Mouse (Mus musculus) embryonic fibroblast, embryonic 13.5 days (primary cell): ENCODE measurements at regions not wholly inside any gene's neighbourhood (a gene's known extent, or its start where the extent isn't known, plus 50 kb on each side); places are given as distances from the start of the nearest gene placed in this dataset.

Experiments
- H3K27ac ChIP-seq: 2 replicates; pipeline ENCODE4 v1.5.1; 2012; ENCODE audit warnings: low read length, control low read depth, inconsistent platforms; ENCODE audit not compliant: insufficient read depth
- H3K4me1 ChIP-seq: 2 replicates; pipeline ENCODE4 v1.6.1; 2011; ENCODE audit warnings: low read length; ENCODE audit not compliant: control insufficient read depth, insufficient read depth
- H3K4me3 ChIP-seq: 2 replicates; pipeline ENCODE4 v1.5.1; 2011; ENCODE audit warnings: mild to moderate bottlenecking, control low read depth, low read length; ENCODE audit not compliant: insufficient read depth
- CTCF ChIP-seq: IDR thresholded peaks from 2 replicates; pipeline ENCODE4 v1.5.1; 2011; ENCODE audit warnings: mild to moderate bottlenecking, control low read depth, low read length, moderate library complexity, borderline replicate concordance; ENCODE audit not compliant: insufficient read depth
- POLR2A ChIP-seq: IDR thresholded peaks from 2 replicates; pipeline ENCODE4 v1.6.1; 2011; ENCODE audit warnings: low read depth, mild to moderate bottlenecking, control low read depth, low read length, moderate library complexity

GRCm38 (mm10) chr3:66563329-66563728, 266.7 kb upstream of the Veph1 start:
- TF ChIP-seq POLR2A (no peak), CTCF (no peak)
- no peak overlapping the region for H3K4me3 ChIP-seq
- no peak overlapping the region for H3K27ac ChIP-seq
- H3K4me1 ChIP-seq = no peaks in the 10 kb centered on the region

- TF ChIP-seq CTCF (no peak), POLR2A (no peak)
- Histone ChIP-seq H3K4me1 (no peaks in the 10 kb centered on the region), H3K4me3 (no peak overlapping the region), H3K27ac (no peak overlapping the region)
Measured at GRCm38 (mm10) chr3:66555538-66555937, 258.9 kb upstream of the Veph1 start.

- H3K4me3 ChIP-seq = no peak overlapping the region
- no peaks in the 10 kb centered on the region for H3K4me1 ChIP-seq
- no peak for TF ChIP-seq CTCF
- no peak for TF ChIP-seq POLR2A
- no peak overlapping the region for H3K27ac ChIP-seq
Measured at GRCm38 (mm10) chr3:66550920-66551319, 254.3 kb upstream of the Veph1 start.

GRCm38 (mm10) chr3:66546576-66546975, 249.9 kb upstream of the Veph1 start:
- no peak overlapping the region for H3K4me3 ChIP-seq
- no peak overlapping the region for H3K27ac ChIP-seq
- TF ChIP-seq POLR2A (no peak), CTCF (no peak)
- H3K4me1 ChIP-seq = no peaks in the 10 kb centered on the region

- no peak overlapping the region for H3K27ac ChIP-seq
- no peak for TF ChIP-seq POLR2A
- TF ChIP-seq CTCF = no peak
- H3K4me3 ChIP-seq = no peak overlapping the region
- H3K4me1 ChIP-seq = no peaks in the 10 kb centered on the region
Measured at GRCm38 (mm10) chr3:66544139-66544933, 247.7 kb upstream of the Veph1 start.

GRCm38 (mm10) chr3:66542865-66543264, 246.2 kb upstream of the Veph1 start:
- TF ChIP-seq POLR2A = no peak
- no peak for TF ChIP-seq CTCF
- H3K27ac ChIP-seq = no peak overlapping the region
- H3K4me1 ChIP-seq = no peaks in the 10 kb centered on the region

GRCm38 (mm10) chr3:66537913-66538312, 241.3 kb upstream of the Veph1 start:
- TF ChIP-seq POLR2A (no peak), CTCF (no peak)
- Histone ChIP-seq H3K27ac (no peak overlapping the region), H3K4me3 (no peak overlapping the region), H3K4me1 (no peaks in the 10 kb centered on the region)

More at GRCm38 (mm10) chr3:66542865-66543264, 246.2 kb upstream of the Veph1 start:
- H3K4me3 ChIP-seq = no peak overlapping the region

GRCm38 (mm10) chr3:66537106-66537893, 240.7 kb upstream of the Veph1 start:
- no peak overlapping the region for H3K27ac ChIP-seq
- no peak for TF ChIP-seq CTCF
- TF ChIP-seq POLR2A = no peak

GRCm38 (mm10) chr3:66536673-66537072, 240.0 kb upstream of the Veph1 start:
- H3K4me1 ChIP-seq = no peaks in the 10 kb centered on the region
- TF ChIP-seq POLR2A = no peak
- H3K27ac ChIP-seq = no peak overlapping the region
- no peak overlapping the region for H3K4me3 ChIP-seq

More at GRCm38 (mm10) chr3:66537106-66537893, 240.7 kb upstream of the Veph1 start:
- Histone ChIP-seq H3K4me3 (no peak overlapping the region), H3K4me1 (no peaks in the 10 kb centered on the region)
